Mouse (Mus musculus) lung, adult 18-20 months (tissue): ENCODE data around the gene Fam193a.

ENCODE experiments used
- DNase-seq, 2 experiments: peaks; one replicate each; pipeline ENCODE4 v3.0.0; 2022; ENCODE audit warnings: mixed read lengths in 2 of 2

Gene Fam193a

GRCm38 (mm10) chr5:34369341-34370021 is at the start of gene Fam193a:
Fam193a (plus strand) TSS chr5:34369933.
- peak; percentile 96 to 97 for DNase-seq

- no peak for DNase-seq
These were observed 48.5 kb upstream of the Fam193a start for GRCm38 (mm10) chr5:34321236-34321635.

DNA sequence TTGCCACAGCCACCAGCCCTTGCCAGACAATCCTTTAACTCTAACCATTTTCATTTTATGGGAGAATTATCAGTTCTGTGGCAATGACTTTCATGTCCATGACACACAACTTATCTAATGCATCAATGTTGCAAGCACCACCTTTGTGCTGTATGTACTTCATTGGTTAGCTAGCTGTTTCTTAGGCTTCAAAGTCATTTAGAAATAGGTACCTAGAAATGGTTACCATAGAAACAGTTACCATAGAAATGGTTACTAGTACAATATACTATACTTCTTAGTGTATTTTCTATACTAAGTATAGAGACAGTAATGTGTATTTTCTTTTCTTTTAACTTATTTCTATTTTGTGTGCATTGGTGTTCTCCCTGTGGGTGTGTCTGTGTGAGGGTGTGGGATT is 44.4 kb upstream of the Fam193a start:
- DNase-seq = no peak

- DNase-seq = peak; percentile 33 to 55
These were observed 43.5 kb upstream of the Fam193a start for GRCm38 (mm10) chr5:34326249-34326691.

- DNase-seq = peak; percentile 6 to 17
These were observed 42.7 kb upstream of the Fam193a start for GRCm38 (mm10) chr5:34326875-34327576.

DNA sequence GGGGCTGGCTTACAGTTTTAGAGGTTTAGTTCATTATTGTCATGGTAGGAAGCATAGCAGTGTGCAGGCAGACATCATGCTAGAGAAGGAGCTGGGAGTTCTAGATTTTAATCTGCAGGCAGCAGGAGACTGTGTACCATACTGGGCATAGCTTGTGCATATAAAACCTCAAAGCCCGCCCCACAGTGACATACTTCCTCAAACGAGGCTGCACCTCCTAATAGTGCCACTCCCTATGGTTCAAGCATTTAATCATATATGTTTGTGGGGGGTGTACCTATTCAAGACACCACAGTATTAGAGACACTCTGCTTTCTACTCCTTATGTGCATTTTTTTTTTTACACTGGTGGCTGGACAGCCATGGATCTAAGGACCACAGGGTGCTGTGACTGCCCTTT is 39.6 kb upstream of the Fam193a start:
- no peak for DNase-seq

DNA sequence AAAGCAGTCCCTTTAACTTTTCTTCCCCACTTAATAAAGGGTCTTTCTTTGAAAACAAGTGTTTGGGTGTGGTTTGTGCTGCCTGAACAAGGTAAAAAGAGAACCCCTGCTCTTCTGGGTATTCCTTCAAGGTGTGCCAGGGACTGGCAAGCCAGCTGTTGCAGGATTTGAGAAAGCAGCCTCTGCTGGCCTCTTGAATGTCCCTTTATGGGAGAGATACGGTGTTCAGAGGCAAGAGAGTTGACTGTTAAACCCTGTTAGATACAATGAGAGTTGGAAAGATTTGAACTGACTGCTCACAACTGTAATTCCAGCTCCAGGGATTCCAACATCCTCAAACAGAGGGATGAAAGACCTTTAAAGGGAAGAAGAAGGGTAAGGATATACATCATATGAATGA is 35.7 kb upstream of the Fam193a start:
- DNase-seq = no peak

DNA sequence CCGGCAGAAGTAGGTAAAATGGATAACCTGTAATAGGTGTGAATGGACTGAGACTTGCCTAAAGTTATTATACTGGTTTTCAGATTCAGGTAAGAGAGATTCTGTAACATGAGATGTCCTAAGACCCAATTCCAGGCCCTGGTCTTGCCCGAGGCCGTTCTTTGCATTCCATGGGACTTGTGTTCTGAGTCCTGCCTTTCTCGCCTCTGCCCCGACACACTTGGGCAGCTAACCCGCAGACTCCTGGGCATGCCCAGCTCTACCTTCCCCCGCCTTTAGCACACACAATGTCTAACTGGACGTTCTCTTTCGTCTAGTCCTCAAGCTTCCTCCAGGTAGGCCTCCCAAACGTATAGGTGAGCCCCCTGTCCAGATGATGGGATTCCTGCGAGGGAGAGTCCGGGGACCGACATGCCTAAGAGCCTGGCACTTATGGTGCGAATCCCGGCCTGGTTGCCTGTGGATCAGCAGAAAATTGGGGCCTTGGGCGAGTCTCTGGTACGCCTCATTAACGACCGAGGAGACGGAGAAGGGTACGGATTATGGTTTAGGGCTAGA is 34.1 kb upstream of the Fam193a start:
- DNase-seq = no peak

DNA sequence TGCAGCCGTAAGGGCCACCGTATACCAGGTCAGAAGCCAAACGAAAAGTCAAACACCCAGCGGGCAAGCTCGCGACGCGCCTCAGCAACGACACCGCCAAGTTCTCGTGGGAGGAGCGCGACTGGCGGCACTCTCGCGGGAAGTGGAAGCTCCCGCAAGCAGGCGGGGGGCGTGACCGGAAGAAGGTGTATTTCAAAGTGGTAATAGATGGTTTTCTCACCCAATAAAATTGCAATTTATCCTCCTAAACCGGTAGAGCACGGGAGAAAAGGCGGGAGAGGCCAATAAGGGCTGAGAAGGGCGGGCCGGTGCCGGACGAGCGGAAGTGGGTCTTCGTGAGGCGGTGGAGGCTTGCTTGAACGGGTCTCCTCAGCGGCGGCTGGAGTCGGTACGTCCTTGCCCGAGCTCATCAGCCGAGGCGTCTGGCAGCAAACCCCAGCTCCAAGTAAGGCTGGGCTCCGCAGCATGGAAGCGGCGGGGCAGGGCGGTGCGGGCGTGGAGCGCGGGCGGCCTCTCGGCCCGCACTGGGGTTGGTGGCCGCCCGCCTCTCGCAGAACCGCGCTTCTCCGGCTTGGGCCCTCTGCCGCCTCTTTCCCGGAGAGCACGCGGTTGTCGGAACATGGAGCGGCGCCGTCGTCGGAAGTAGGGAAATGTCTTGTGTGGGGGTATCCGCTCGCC is 33.5 kb upstream of the Fam193a start, which contains the start of gene Rnf4:
TSS of gene Rnf4 (plus strand) at position 193 of the 678 bp plus-strand sequence.
- peak; percentile 98 to 99 for DNase-seq

DNA sequence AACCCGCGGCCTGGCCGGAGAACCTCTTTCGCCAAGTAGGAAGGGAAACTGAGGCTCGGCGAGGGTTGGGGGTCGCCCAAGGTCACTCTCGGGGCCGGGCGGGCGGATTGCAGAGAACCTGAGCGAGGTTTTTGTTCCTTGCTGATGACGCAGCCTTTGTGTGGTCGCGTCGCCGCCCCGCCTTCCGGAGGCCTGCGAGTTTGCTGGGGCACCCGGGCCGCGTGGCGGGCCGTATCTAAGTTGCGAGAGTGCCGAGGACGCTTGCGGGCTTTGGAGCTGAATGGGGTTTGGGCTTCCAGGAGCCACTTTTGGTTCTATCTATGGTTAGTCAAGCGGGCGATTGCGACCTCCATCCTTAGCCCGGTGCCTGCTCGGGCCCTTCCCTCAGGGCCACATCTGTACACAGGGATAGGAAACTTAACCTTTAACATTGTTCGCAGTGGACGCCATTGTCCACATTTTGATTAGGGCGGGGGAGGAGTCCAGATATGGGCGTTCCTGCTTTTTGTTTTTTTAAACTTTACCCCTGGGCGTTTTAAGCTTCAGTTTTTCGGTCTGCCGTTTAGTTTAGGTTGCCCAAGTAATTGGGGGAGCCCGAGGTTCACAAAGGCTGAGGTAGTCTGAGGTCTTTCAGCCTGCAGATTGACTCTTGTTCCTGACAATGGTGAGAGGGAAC is 32.8 kb upstream of the Fam193a start:
- peak; percentile 58 to 63 for DNase-seq

GRCm38 (mm10) chr5:34340246-34340645 is 29.5 kb upstream of the Fam193a start:
- DNase-seq = no peak

DNA sequence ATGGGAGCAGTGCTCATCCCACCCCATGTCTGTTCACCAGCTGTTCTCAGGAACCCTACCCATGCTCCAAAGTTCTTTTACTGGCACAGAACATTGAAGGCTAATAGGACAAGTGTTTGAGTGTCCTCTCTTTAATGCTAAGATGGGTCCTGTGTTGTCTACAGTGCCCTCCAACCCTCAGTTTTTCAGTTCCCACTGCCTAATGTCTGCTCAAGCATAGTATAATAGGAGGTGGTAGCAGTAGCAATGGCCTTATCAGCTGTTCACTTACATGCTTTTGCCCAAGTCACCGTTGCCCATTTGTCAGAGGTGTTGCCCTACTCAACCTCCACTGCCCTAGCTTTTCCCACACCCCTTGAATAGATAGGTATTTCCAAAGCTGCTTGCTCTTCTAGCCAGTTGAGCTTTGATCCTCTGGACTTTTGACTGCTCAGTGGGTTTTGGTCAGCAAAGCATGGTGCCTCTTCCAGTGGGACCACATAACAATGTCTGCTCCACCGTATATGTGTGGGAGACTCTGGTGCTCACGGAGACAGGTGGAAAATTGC is 17.6 kb upstream of the Fam193a start:
- no peak for DNase-seq

GRCm38 (mm10) chr5:34360261-34360660 is 9.5 kb upstream of the Fam193a start:
- no peak for DNase-seq

GRCm38 (mm10) chr5:34363115-34363514 is 6.6 kb upstream of the Fam193a start:
- no peak for DNase-seq

DNA sequence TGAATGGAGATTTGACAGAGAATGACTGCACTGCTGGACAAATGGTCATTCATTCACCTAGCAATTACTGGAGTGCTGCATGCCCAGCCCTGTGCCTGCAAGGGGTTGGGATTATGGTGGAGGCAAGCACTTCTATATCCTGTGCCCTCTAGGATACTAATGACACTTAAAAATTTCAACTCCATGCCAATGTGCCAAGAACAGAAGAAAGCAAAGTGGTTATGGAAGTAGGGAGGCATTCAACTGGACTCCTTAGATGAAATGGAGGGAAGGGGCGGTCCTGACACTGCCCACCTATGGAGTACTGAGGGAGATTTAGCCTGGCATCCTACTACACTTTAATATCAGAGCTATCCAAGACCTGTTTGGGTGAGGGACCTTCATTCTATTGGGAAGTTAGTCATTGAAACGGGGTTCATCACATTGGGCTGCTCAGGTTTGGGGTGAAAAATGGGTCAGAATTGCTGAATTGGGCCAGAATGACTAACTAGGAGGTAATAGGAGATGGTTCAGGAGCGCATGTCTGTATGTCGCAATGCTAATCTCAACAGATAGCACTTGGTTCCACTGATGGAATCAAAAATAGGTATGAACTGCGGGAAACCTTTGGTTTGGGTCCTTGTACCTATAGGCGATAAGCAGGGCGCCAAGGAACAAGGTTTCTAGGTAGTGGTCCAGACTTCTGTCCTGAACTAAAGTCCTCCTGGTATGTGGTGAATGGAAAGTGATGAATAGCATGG is 1.0 kb upstream of the Fam193a start:
- DNase-seq = no peak

DNA sequence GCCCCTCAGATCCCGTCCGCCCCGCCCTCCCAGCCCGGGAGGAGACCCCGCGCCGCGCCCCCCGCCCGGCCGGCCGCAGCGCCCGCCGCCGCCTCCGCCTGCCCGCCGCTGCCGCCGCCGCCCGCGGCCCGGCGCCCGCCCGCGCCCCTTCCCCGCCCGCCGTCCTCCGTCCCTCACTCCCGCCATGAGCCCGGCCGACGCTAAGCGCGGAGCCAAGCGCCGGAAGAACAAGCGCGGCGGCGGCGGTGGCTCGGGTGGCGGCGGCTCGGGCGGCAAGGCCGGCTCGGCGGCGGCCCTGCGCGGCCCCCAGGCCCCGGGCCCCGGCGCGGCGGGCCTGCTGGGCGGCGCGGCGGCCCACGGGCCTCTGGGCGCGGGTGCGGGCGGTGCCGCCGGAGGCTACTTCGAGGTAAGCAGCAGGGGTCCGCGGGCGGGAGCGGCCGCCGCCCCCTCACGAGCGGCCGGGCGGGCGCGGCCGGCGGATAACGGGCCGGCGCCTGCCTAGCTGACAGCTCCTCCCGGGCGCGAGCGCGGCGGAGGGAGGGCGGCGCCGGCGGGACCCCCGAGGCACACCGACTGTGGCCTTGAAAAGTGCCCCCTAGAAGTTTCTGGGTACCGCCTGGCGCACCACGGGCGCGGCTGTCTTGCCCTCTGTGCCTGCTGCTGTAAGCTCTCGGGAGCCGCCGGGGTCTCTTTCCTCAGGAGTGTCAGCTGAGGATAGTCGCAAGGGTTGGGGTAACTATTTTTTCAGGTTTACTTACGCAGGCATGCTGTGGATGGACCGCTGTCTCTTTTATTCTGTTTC is 490 bp downstream of the Fam193a start:
- DNase-seq = peak; percentile 21 to 24

- no peak for DNase-seq
These were observed 1.1 kb downstream of the Fam193a start for GRCm38 (mm10) chr5:34370840-34371239.

DNA sequence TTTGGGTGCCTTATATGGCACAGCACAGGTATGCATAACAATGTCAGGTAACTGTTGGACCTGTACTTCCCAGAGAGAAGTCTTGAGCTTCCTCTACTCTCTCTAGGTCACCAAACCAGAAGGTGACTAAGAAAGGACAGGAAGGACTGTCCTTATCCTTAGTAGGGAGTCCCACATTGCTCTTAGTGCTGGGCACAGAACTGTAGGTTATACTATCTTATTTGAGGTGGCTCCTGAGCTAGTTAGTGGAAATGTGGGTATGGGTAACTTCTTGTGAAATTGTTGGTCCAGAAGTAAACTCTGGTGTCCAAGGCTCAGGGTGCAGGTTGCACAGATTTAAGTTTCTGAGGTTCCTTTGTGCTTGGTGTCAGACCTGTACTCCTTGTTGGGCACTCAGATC is 2.4 kb downstream of the Fam193a start:
- DNase-seq = no peak

DNA sequence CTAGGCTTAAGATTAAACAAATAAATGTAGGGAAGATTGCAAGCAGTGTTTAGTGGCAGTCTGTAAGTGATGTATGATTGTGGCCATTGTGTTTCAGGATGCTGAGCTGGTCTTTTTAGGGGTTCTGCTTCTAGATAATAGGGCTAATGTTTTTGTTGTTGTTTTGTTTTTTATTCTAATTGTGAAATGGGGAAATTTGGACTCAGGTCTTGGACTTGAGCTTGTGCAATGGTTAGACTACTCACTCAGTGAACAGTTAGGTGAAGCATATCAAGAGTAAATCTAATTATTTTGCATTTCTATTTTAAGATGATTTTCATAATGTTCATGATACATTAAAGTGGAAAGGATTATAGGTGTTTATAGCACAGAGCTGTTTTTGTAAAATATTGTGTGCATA is 2.8 kb downstream of the Fam193a start:
- DNase-seq = no peak

GRCm38 (mm10) chr5:34378787-34379186 is 9.1 kb downstream of the Fam193a start:
- DNase-seq = no peak

- no peak for DNase-seq
These were observed 12.0 kb downstream of the Fam193a start for GRCm38 (mm10) chr5:34381700-34382099.
